Mouse (Mus musculus): ENCODE measurements at regions not wholly inside any gene's neighbourhood (a gene's known extent, or its start where the extent isn't known, plus 50 kb on each side); places are given as distances from the start of the nearest gene placed in this dataset.
A peak's percentile ranks its signal among the peaks of the same experiment; 100 is the strongest.

- Histone ChIP-seq H3K36me3 (ENCODE audit: control insufficient read depth, insufficient read depth, low read length) (no peaks in the 10 kb centered on the region), H3K4me3 (replicated peaks; ENCODE audit: low read length) (no peak overlapping the region), H3K9me3 (ENCODE audit: control insufficient read depth, low read length) (no peaks in the 10 kb centered on the region), H3K4me1 (ENCODE audit: control insufficient read depth, insufficient read depth, low read length) (no peaks in the 10 kb centered on the region), H3K9ac (ENCODE audit: low read depth, low read length, severe bottlenecking) (no peak overlapping the region), H3K27ac (replicated peaks; ENCODE audit: low read depth, low read length) (no peak overlapping the region), H3K27me3 (ENCODE audit: control insufficient read depth, insufficient read depth, low read length) (no peaks in the 10 kb centered on the region), H3K4me2 (replicated peaks; ENCODE audit: low read depth, low read length, severe bottlenecking) (no peak overlapping the region)
- WGBS: 93% methylated on average over 4 of the region's 4 CpGs
- DNase-seq (ENCODE audit: low spot score): no peak
- TF ChIP-seq POLR2A (IDR thresholded peaks at IDR 0.05; ENCODE audit: borderline replicate concordance, extremely low read depth, insufficient read depth, insufficient read length): no peak
- no peak for ATAC-seq (ENCODE audit: low FRiP score, low read depth)
These were observed 86.5 kb upstream of the Kdm8 start for GRCm38 (mm10) chr7:125358016-125358415.

- ATAC-seq (ENCODE audit: low FRiP score, low read depth): no peak
These were observed 61.5 kb upstream of the Kdm8 start for GRCm38 (mm10) chr7:125383021-125383420.

GRCm38 (mm10) chr7:125384171-125384570, 60.3 kb upstream of the Kdm8 start:
- 86% methylated on average over 4 of the region's 4 CpGs for WGBS
- TF ChIP-seq POLR2A (IDR thresholded peaks at IDR 0.05; ENCODE audit: borderline replicate concordance, extremely low read depth, insufficient read depth, insufficient read length): no peak
- ATAC-seq (ENCODE audit: low FRiP score, low read depth) (no peak), DNase-seq (ENCODE audit: low spot score) (no peak)
- Histone ChIP-seq H3K27me3 (ENCODE audit: control insufficient read depth, insufficient read depth, low read length) (no peaks in the 10 kb centered on the region), H3K9ac (ENCODE audit: low read depth, low read length, severe bottlenecking) (no peak overlapping the region), H3K27ac (replicated peaks; ENCODE audit: low read depth, low read length) (no peak overlapping the region), H3K4me1 (ENCODE audit: control insufficient read depth, insufficient read depth, low read length) (no peaks in the 10 kb centered on the region), H3K4me2 (replicated peaks; ENCODE audit: low read depth, low read length, severe bottlenecking) (no peak overlapping the region), H3K4me3 (replicated peaks; ENCODE audit: low read length) (no peak overlapping the region), H3K36me3 (ENCODE audit: control insufficient read depth, insufficient read depth, low read length) (no peaks in the 10 kb centered on the region), H3K9me3 (ENCODE audit: control insufficient read depth, low read length) (no peaks in the 10 kb centered on the region)

More at GRCm38 (mm10) chr7:125383021-125383420, 61.5 kb upstream of the Kdm8 start:
- Histone ChIP-seq H3K36me3 (ENCODE audit: control insufficient read depth, insufficient read depth, low read length) (no peaks in the 10 kb centered on the region), H3K4me1 (ENCODE audit: control insufficient read depth, insufficient read depth, low read length) (no peaks in the 10 kb centered on the region), H3K9ac (ENCODE audit: low read depth, low read length, severe bottlenecking) (no peak overlapping the region), H3K4me3 (replicated peaks; ENCODE audit: low read length) (no peak overlapping the region), H3K4me2 (replicated peaks; ENCODE audit: low read depth, low read length, severe bottlenecking) (no peak overlapping the region), H3K9me3 (ENCODE audit: control insufficient read depth, low read length) (no peaks in the 10 kb centered on the region), H3K27ac (replicated peaks; ENCODE audit: low read depth, low read length) (no peak overlapping the region), H3K27me3 (ENCODE audit: control insufficient read depth, insufficient read depth, low read length) (no peaks in the 10 kb centered on the region)
- WGBS: 59% methylated on average over 2 of the region's 2 CpGs
- DNase-seq (ENCODE audit: low spot score): no peak
- TF ChIP-seq POLR2A (IDR thresholded peaks at IDR 0.05; ENCODE audit: borderline replicate concordance, extremely low read depth, insufficient read depth, insufficient read length): no peak

- Histone ChIP-seq H3K27me3 (ENCODE audit: control insufficient read depth, insufficient read depth, low read length) (no peaks in the 10 kb centered on the region), H3K4me1 (ENCODE audit: control insufficient read depth, insufficient read depth, low read length) (peaks cover 11% of the 10 kb centered on the region), H3K27ac (replicated peaks; ENCODE audit: low read depth, low read length) (peak overlapping the region; percentile 26; the same call in 1 of the 2 replicates), H3K4me3 (replicated peaks; ENCODE audit: low read length) (peak overlapping the region; percentile 44; the same call in 1 of the 2 replicates), H3K4me2 (replicated peaks; ENCODE audit: low read depth, low read length, severe bottlenecking) (peak overlapping the region; percentile 91), H3K36me3 (ENCODE audit: control insufficient read depth, insufficient read depth, low read length) (no peaks in the 10 kb centered on the region), H3K9ac (ENCODE audit: low read depth, low read length, severe bottlenecking) (no peak overlapping the region; the same call in 1 of the 2 replicates), H3K9me3 (ENCODE audit: control insufficient read depth, low read length) (no peaks in the 10 kb centered on the region)
- WGBS: 36% methylated on average over 3 of the region's 3 CpGs
- ATAC-seq (ENCODE audit: low FRiP score, low read depth): no peak
- no peak for TF ChIP-seq POLR2A (IDR thresholded peaks at IDR 0.05; ENCODE audit: borderline replicate concordance, extremely low read depth, insufficient read depth, insufficient read length)
- DNase-seq (ENCODE audit: low spot score): peak; percentile 41
These were observed 51.9 kb upstream of the Kdm8 start for GRCm38 (mm10) chr7:125392536-125392935.

GRCm38 (mm10) chr7:125393228-125393627, 51.2 kb upstream of the Kdm8 start:
- Histone ChIP-seq H3K4me2 (replicated peaks; ENCODE audit: low read depth, low read length, severe bottlenecking) (peak overlapping the region; percentile 91), H3K4me1 (ENCODE audit: control insufficient read depth, insufficient read depth, low read length) (peaks cover 11% of the 10 kb centered on the region), H3K27me3 (ENCODE audit: control insufficient read depth, insufficient read depth, low read length) (no peaks in the 10 kb centered on the region), H3K4me3 (replicated peaks; ENCODE audit: low read length) (peak overlapping the region; percentile 44), H3K36me3 (ENCODE audit: control insufficient read depth, insufficient read depth, low read length) (no peaks in the 10 kb centered on the region), H3K9ac (ENCODE audit: low read depth, low read length, severe bottlenecking) (peak overlapping the region; percentile 54), H3K27ac (replicated peaks; ENCODE audit: low read depth, low read length) (peak overlapping the region; percentile 86), H3K9me3 (ENCODE audit: control insufficient read depth, low read length) (no peaks in the 10 kb centered on the region)
- ATAC-seq (ENCODE audit: low FRiP score, low read depth): peak; percentile 50; the same call in 1 of the 2 replicates
- under 1% methylated on average over 16 of the region's 16 CpGs for WGBS
- DNase-seq (ENCODE audit: low spot score): no peak
- TF ChIP-seq POLR2A (IDR thresholded peaks at IDR 0.05; ENCODE audit: borderline replicate concordance, extremely low read depth, insufficient read depth, insufficient read length): no peak

Data from limb, embryonic 14.5 days (tissue).